Mouse (Mus musculus) ES-Bruce4 (cell line): Measurements from ENCODE around the gene Hnrnpk.

Experiments
- CTCF ChIP-seq: IDR thresholded peaks from one replicate; pipeline ENCODE4 v1.8.1; 2011; ENCODE audit warnings: low read depth, low read length
- POLR2A ChIP-seq: IDR thresholded peaks from one replicate; pipeline ENCODE4 v1.8.1; 2011; ENCODE audit warnings: low read length; ENCODE audit not compliant: insufficient read depth

- TF ChIP-seq POLR2A = no peak
- TF ChIP-seq CTCF = no peak
These were observed 416 bp downstream of the Hnrnpk start for GRCm38 (mm10) chr13:58402744-58403110.
